Mouse (Mus musculus): Measurements from ENCODE around the gene Ccdc96.

The Ccdc96 gene

DNA sequence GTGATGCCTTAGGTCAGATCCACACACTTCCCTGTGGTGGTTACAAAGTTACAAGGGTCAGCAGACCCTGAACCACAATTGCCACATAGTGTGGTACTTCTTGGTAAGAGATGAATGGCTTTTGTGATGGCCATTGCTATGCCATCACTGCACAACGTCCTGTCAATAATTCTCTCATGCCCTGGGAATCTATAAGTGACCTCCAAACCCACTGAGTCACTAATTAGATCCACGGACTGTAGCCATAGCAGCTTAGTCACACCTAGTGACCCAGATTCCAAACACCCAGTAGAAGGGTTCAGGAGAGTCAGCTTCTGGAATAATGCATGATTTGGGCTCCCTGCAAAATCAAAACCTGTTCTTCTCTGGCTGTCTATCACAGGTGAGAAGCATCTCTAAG is 40.8 kb downstream of the Ccdc96 start:
- DNase-seq (ENCODE audit: low spot score), result no peak

DNA sequence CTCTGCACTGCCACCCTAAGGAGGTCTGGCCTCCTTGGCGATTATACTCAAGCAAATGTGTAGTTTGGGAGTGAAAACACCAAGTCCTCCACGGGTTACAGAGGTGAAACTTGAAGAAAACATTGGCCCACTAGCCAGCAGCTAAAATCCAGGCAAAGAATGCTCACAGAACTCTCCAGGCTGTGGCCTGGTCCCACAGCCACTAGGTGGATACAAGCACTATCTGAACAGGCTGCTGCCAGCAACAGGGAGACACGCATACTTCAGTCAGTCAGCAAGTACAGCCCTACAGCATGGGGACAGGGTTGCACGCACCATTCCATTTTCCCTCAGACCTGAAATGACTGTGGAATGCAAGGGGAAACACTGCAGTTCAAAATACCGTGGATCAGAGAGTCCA is 41.9 kb downstream of the Ccdc96 start:
- no peak for DNase-seq (ENCODE audit: low spot score)

GRCm38 (mm10) chr5:36526921-36527320 is 42.5 kb downstream of the Ccdc96 start:
- no peak for DNase-seq (ENCODE audit: low spot score)

DNA sequence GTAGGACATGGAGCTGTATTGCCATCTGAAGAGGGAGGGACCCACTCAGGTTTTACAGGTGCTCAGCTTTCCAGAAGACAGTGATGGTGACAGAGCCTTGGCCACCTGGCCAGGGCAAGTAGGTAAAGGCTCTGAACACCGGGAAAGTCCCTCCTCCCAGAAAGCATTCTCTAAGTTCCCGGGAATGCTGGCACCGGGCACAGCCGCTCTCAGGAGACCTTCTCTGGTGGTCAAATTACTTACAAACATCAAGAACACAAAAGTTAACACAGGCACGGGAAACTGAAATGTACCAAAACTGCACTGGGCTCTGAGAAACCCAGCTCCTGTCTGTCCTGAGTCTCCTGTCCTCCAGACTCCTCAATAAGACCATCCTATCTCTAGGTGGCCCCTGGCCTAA is 45.3 kb downstream of the Ccdc96 start:
- DNase-seq (ENCODE audit: low spot score), result no peak

DNA sequence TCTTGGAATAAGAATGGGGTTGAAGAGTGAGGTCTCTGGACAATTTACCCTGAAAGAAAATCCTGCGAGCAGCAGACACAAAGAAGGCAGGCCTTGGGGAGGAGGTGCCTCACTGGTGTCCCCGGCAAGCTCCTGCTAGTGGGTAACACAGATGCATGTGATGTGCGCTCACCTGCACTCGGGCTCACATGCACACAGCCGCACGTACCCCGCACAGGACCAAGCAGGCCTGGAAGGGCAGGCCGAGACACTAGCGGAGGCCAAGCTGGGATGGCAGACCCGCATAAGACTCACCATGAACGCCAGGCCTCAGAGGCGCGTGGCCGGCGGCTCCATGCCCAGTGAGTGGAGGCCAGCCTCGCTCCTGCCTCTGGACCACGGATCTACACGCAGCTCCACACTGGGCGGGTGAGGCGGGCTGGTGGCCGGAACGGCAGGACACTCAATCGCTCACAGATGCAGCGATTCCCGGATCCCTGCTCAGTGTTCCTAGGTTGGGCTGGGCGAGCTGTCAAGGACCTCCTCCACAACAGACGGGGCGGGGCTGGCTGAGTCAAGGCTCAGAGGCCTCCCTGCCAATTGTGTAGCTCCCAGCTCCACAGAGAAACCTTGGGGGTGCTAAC is 45.9 kb downstream of the Ccdc96 start:
- DNase-seq (ENCODE audit: low spot score), result peak; percentile 92

DNA sequence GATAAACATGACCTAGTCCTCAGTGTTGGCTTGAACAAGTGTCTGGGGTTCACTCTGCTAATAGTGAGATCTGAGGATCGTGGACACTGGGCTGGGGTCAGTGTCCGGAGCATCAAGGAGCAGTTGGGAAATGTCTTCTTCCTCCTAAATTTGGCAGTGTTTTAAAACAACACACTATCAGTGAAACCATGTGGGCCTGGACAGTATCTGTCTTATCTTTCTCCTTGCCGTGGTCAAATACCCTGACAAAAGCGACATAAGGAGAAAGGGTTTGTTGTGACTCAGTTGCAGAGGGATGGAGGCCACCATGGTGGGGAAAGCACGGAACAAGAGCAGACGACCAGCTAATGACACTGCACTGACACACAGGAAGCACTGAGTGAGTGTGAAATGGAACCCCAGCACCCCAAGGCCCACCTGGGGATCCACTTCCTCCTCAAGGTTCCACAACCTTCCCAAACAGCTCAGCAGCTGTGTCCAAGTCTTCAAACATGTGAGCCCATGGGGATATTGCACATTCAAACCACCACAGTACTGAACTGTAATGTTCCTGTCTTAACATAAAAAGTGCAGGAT is 50.2 kb downstream of the Ccdc96 start:
- no peak for DNase-seq (ENCODE audit: low spot score)

GRCm38 (mm10) chr5:36535438-36536176 is 51.2 kb downstream of the Ccdc96 start:
- no peak for DNase-seq (ENCODE audit: low spot score)

GRCm38 (mm10) chr5:36536424-36536823 is 52.0 kb downstream of the Ccdc96 start:
- no peak for DNase-seq (ENCODE audit: low spot score)
